Comparison of ENCODE assay signal across 8 mouse cellular contexts in genomic region chr4:110087570-110088247, GRCm38 (mm10).
DNase-seq lines count a peak whose midpoint lies in the region; ATAC-seq lines count a peak whose summit lies in the region.

No protein-coding gene starts in this region.

- peak; percentile 18 to 60 for DNase-seq in heart, adult 18-20 months
- DNase-seq in heart, postnatal 25 days (ENCODE audit: low spot score), result no peak
- DNase-seq in Muller cell, postnatal 12 days (ENCODE audit: inconsistent ontology term), result peak; percentile 65
- peak; percentile 95 for DNase-seq in embryonic facial prominence, embryonic 11.5 days (ENCODE audit: low spot score)
- peak; percentile 23 to 30 for DNase-seq in urinary bladder, postnatal 36 days (ENCODE audit: low spot score in 2 of 2)
- no peak for DNase-seq in right cerebral cortex, adult 18-20 months

- intact Hi-C loops in heart, postnatal 25 days (cut with DNase I), result no loop called here

- no peak overlapping the region for H3K9ac ChIP-seq in embryonic facial prominence, embryonic 11.5 days (replicated peaks; ENCODE audit: low read length)
- H3K9ac ChIP-seq in kidney, embryonic 16.5 days (replicated peaks; ENCODE audit: low read length), result no peak overlapping the region

- no peak overlapping the region for H3K4me2 ChIP-seq in embryonic facial prominence, embryonic 11.5 days (ENCODE audit: low read depth, low read length)
- H3K4me2 ChIP-seq in kidney, embryonic 16.5 days (replicated peaks; ENCODE audit: low read depth, low read length), result no peak overlapping the region

- no peaks in the 10 kb centered on the region for H3K27me3 ChIP-seq in embryonic facial prominence, embryonic 11.5 days (ENCODE audit: control insufficient read depth, insufficient read depth, low read length)
- no peaks in the 10 kb centered on the region for H3K27me3 ChIP-seq in kidney, embryonic 16.5 days (ENCODE audit: insufficient read depth, low read length)

- H3K9me3 ChIP-seq in embryonic facial prominence, embryonic 11.5 days (replicated peaks; ENCODE audit: control insufficient read depth, low read length), result no peaks in the 10 kb centered on the region
- no peaks in the 10 kb centered on the region for H3K9me3 ChIP-seq in kidney, embryonic 16.5 days (ENCODE audit: low read length)

- no peak overlapping the region for H3K27ac ChIP-seq in embryonic facial prominence, embryonic 11.5 days (replicated peaks; ENCODE audit: low read depth, low read length)
- H3K27ac ChIP-seq in kidney, embryonic 16.5 days (ENCODE audit: low read length), result no peak overlapping the region

- no peaks in the 10 kb centered on the region for H3K4me1 ChIP-seq in embryonic facial prominence, embryonic 11.5 days (ENCODE audit: control insufficient read depth, insufficient read depth, low read length)
- H3K4me1 ChIP-seq in kidney, embryonic 16.5 days (ENCODE audit: insufficient read depth, low read length), result no peaks in the 10 kb centered on the region

- peak; percentile 65; the same call in 1 of the 2 replicates for ATAC-seq in embryonic facial prominence, embryonic 11.5 days (replicated peaks; ENCODE audit: insufficient number of reproducible peaks, low FRiP score, low TSS enrichment, low read depth)
- peak; percentile 88; the same call in 1 of the 2 replicates for ATAC-seq in kidney, embryonic 16.5 days (ENCODE audit: low FRiP score, low TSS enrichment)
- peak; percentile 57 for ATAC-seq in megakaryocyte progenitor cell, adult 5-6 weeks (replicated peaks; ENCODE audit: poor library complexity)

- WGBS in embryonic facial prominence, embryonic 11.5 days, result 33% methylated on average over 9 of the region's 9 CpGs
- WGBS in kidney, embryonic 16.5 days, result 31% methylated on average over 9 of the region's 9 CpGs

- H3K4me3 ChIP-seq in embryonic facial prominence, embryonic 11.5 days (ENCODE audit: low read depth, low read length), result no peak overlapping the region
- no peak overlapping the region for H3K4me3 ChIP-seq in kidney, embryonic 16.5 days (ENCODE audit: low read length)

- H3K36me3 ChIP-seq in embryonic facial prominence, embryonic 11.5 days (replicated peaks; ENCODE audit: control insufficient read depth, insufficient read depth, low read depth, low read length), result no peaks in the 10 kb centered on the region
- no peaks in the 10 kb centered on the region for H3K36me3 ChIP-seq in kidney, embryonic 16.5 days (ENCODE audit: insufficient read depth, low read length)

Comparison
In these comparisons a context has a peak if more than half of its experiments do, and no peak if none do; other contexts are left out.
1. DNase-seq: peak in heart, adult 18-20 months (2 of 2), Muller cell, postnatal 12 days (single experiment), embryonic facial prominence, embryonic 11.5 days (single experiment) and urinary bladder, postnatal 36 days (2 of 2); none in heart, postnatal 25 days (single experiment) and right cerebral cortex, adult 18-20 months (single experiment).
2. Peak in every context shown above with its lines, with median percentiles within 50 percentile points of each other: ATAC-seq.